Mouse (Mus musculus): ENCODE data around the gene Gm20388.
A peak's percentile ranks its signal among the peaks of the same experiment; 100 is the strongest.

The Gm20388 gene

GRCm38 (mm10) chr8:121932668-121933520, 2022.3 kb downstream of the Gm20388 start:
- no peak for DNase-seq (ENCODE audit: low read depth, low spot score)

GRCm38 (mm10) chr8:121934506-121934905, 2023.9 kb downstream of the Gm20388 start:
- DNase-seq (ENCODE audit: low read depth, low spot score): no peak

- DNase-seq (ENCODE audit: low read depth, low spot score): no peak
Observed at GRCm38 (mm10) chr8:121934923-121935322, 2024.3 kb downstream of the Gm20388 start.

GRCm38 (mm10) chr8:121935341-121936294, 2025.0 kb downstream of the Gm20388 start:
- DNase-seq (ENCODE audit: low read depth, low spot score): no peak

GRCm38 (mm10) chr8:121936391-121936790, 2025.8 kb downstream of the Gm20388 start:
- no peak for DNase-seq (ENCODE audit: low read depth, low spot score)

- DNase-seq (ENCODE audit: low read depth, low spot score): no peak
Observed at GRCm38 (mm10) chr8:121938732-121939131, 2028.1 kb downstream of the Gm20388 start.

- no peak for DNase-seq (ENCODE audit: low read depth, low spot score)
Observed at GRCm38 (mm10) chr8:121943057-121943540, 2032.5 kb downstream of the Gm20388 start.

- no peak for DNase-seq (ENCODE audit: low read depth, low spot score)
Observed at GRCm38 (mm10) chr8:121943716-121944115, 2033.1 kb downstream of the Gm20388 start.

GRCm38 (mm10) chr8:121944831-121945230, 2034.2 kb downstream of the Gm20388 start, which contains the start of gene Car5a:
Gene Car5a (minus strand): TSS chr8:121944904.
- DNase-seq (ENCODE audit: low read depth, low spot score): no peak

- no peak for DNase-seq (ENCODE audit: low read depth, low spot score)
Observed at GRCm38 (mm10) chr8:121946351-121946750, 2035.7 kb downstream of the Gm20388 start.

GRCm38 (mm10) chr8:121947047-121947752, 2036.6 kb downstream of the Gm20388 start:
- DNase-seq (ENCODE audit: low read depth, low spot score): no peak

- DNase-seq (ENCODE audit: low read depth, low spot score): peak; percentile 47
Observed at GRCm38 (mm10) chr8:121947753-121948141, 2037.1 kb downstream of the Gm20388 start.

- no peak for DNase-seq (ENCODE audit: low read depth, low spot score)
Observed at GRCm38 (mm10) chr8:121948321-121949145, 2037.9 kb downstream of the Gm20388 start.

GRCm38 (mm10) chr8:121949222-121949800, 2038.7 kb downstream of the Gm20388 start, which contains the start of gene Banp:
Gene Banp (plus strand): TSS chr8:121949750.
- DNase-seq (ENCODE audit: low read depth, low spot score): no peak

- peak; percentile 98 for DNase-seq (ENCODE audit: low read depth, low spot score)
Observed at GRCm38 (mm10) chr8:121949941-121950748, 2039.5 kb downstream of the Gm20388 start.

GRCm38 (mm10) chr8:121950749-121951655, 2040.4 kb downstream of the Gm20388 start:
- DNase-seq (ENCODE audit: low read depth, low spot score): no peak

- DNase-seq (ENCODE audit: low read depth, low spot score): no peak
Observed at GRCm38 (mm10) chr8:121951656-121952009, 2041.0 kb downstream of the Gm20388 start.

- no peak for DNase-seq (ENCODE audit: low read depth, low spot score)
Observed at GRCm38 (mm10) chr8:121952122-121952521, 2041.5 kb downstream of the Gm20388 start.

All from retina, adult 2 months (tissue).